Mouse (Mus musculus): ENCODE results near the gene Pdgfra. TPM values are rescaled to one million over a fixed set of nuclear protein-coding genes. Genes with fewer than 3 reads are reported as not detected.

Pdgfra gene
- total RNA-seq, 1 experiment, result 10.2 TPM

GRCm38 (mm10) chr5:75149880-75150279 is 2.2 kb upstream of the Pdgfra start:
- Histone ChIP-seq H3K27ac (ENCODE audit: insufficient read depth, low read depth, low read length, poor library complexity, severe bottlenecking) (no peak overlapping the region), H3K4me1 (ENCODE audit: control insufficient read depth in 2 of 2, insufficient read depth in 2 of 2, low read length in 2 of 2, poor library complexity in 1 of 2) (peaks cover 0 to 3% of the 10 kb centered on the region in 2 experiments; a peak in 1 of 4 replicates), H3K36me3 (ENCODE audit: control insufficient read depth, insufficient read depth, low read length, poor library complexity, severe bottlenecking) (no peaks in the 10 kb centered on the region), H3K9me3 (ENCODE audit: control insufficient read depth, insufficient read depth, low read depth, low read length) (no peaks in the 10 kb centered on the region), H3K9ac (ENCODE audit: insufficient read depth, low read depth, low read length, poor library complexity, severe bottlenecking) (no peak overlapping the region), H3K4me3 (ENCODE audit: insufficient read depth in 1 of 2, low read depth in 1 of 2, low read length in 2 of 2, poor library complexity in 1 of 2, severe bottlenecking in 1 of 2) (0 out of 4 replicates have a peak overlapping the region, but pooled peaks of 1 of the 2 experiments have one; percentile 2)
- in situ Hi-C loops (cut with MboI; ENCODE audit: low sequenced_read_pairs in 2 of 2, unreplicated experiment in 2 of 2), result loop anchor here (5.0 to 25.0 kb wide), 8 partner anchors 73 to 715 kb away; partner anchors contain the start of gene Gsx2 (in 1 of the 2)
- no peak for DNase-seq (ENCODE audit: low read depth, low spot score)
- no peak for TF ChIP-seq ZC3H11A (IDR thresholded peaks at IDR 0.05; ENCODE audit: borderline replicate concordance, low read depth, low read length)

- H3K27ac ChIP-seq (ENCODE audit: insufficient read depth, low read depth, low read length, poor library complexity, severe bottlenecking), result no peak overlapping the region
- DNase-seq (ENCODE audit: low read depth, low spot score), result no peak
- H3K36me3 ChIP-seq (ENCODE audit: control insufficient read depth, insufficient read depth, low read length, poor library complexity, severe bottlenecking), result no peaks in the 10 kb centered on the region
- no peak overlapping the region for H3K9ac ChIP-seq (ENCODE audit: insufficient read depth, low read depth, low read length, poor library complexity, severe bottlenecking)
- in situ Hi-C loops (cut with MboI; ENCODE audit: low sequenced_read_pairs in 2 of 2, unreplicated experiment in 2 of 2), result loop anchor here (5.0 to 25.0 kb wide), 4 partner anchors 78 to 716 kb away; no protein-coding TSS in a partner anchor
- peaks cover 0 to 3% of the 10 kb centered on the region in 2 experiments; a peak in 1 of 4 replicates for H3K4me1 ChIP-seq (ENCODE audit: control insufficient read depth in 2 of 2, insufficient read depth in 2 of 2, low read length in 2 of 2, poor library complexity in 1 of 2)
- H3K9me3 ChIP-seq (ENCODE audit: control insufficient read depth, insufficient read depth, low read depth, low read length), result no peaks in the 10 kb centered on the region
- TF ChIP-seq CHD2 (IDR thresholded peaks at IDR 0.05; ENCODE audit: low read depth, low read length), result no peak
- TF ChIP-seq HCFC1 (IDR thresholded peaks at IDR 0.05; ENCODE audit: borderline replicate concordance, insufficient read depth, low read length), result no peak
- no peak for TF ChIP-seq ZNF384 (IDR thresholded peaks at IDR 0.05; ENCODE audit: low read depth, low read length)
- TF ChIP-seq MAFK (IDR thresholded peaks at IDR 0.05; ENCODE audit: insufficient read depth, low read depth, low read length), result no peak
- TF ChIP-seq ZC3H11A (IDR thresholded peaks at IDR 0.05; ENCODE audit: borderline replicate concordance, low read depth, low read length), result no peak
- no peak overlapping the region for H3K4me3 ChIP-seq (ENCODE audit: insufficient read depth in 1 of 2, low read depth in 1 of 2, low read length in 2 of 2, poor library complexity in 1 of 2, severe bottlenecking in 1 of 2)
Observed at GRCm38 (mm10) chr5:75150341-75150981, 1.6 kb upstream of the Pdgfra start.

GRCm38 (mm10) chr5:75151146-75151900 is 769 bp upstream of the Pdgfra start:
- Histone ChIP-seq H3K27ac (ENCODE audit: insufficient read depth, low read depth, low read length, poor library complexity, severe bottlenecking) (no peak overlapping the region), H3K4me1 (ENCODE audit: control insufficient read depth in 2 of 2, insufficient read depth in 2 of 2, low read length in 2 of 2, poor library complexity in 1 of 2) (peaks cover 0 to 3% of the 10 kb centered on the region in 2 experiments; a peak in 1 of 4 replicates), H3K4me3 (ENCODE audit: insufficient read depth in 1 of 2, low read depth in 1 of 2, low read length in 2 of 2, poor library complexity in 1 of 2, severe bottlenecking in 1 of 2) (peak overlapping the region in 1 of 2 experiments; percentile 29; a peak in 2 of 4 replicates), H3K9me3 (ENCODE audit: control insufficient read depth, insufficient read depth, low read depth, low read length) (no peaks in the 10 kb centered on the region), H3K9ac (ENCODE audit: insufficient read depth, low read depth, low read length, poor library complexity, severe bottlenecking) (no peak overlapping the region), H3K36me3 (ENCODE audit: control insufficient read depth, insufficient read depth, low read length, poor library complexity, severe bottlenecking) (no peaks in the 10 kb centered on the region)
- DNase-seq (ENCODE audit: low read depth, low spot score), result no peak
- in situ Hi-C loops (cut with MboI; ENCODE audit: low sequenced_read_pairs in 2 of 2, unreplicated experiment in 2 of 2), result loop anchor here (5.0 to 25.0 kb wide), 4 partner anchors 79 to 717 kb away; no protein-coding TSS in a partner anchor
- TF ChIP-seq HCFC1 (IDR thresholded peaks at IDR 0.05; ENCODE audit: borderline replicate concordance, insufficient read depth, low read length) (no peak), MAFK (IDR thresholded peaks at IDR 0.05; ENCODE audit: insufficient read depth, low read depth, low read length) (no peak)

GRCm38 (mm10) chr5:75152791-75153625 is 916 bp downstream of the Pdgfra start:
- Histone ChIP-seq H3K9ac (ENCODE audit: insufficient read depth, low read depth, low read length, poor library complexity, severe bottlenecking) (no peak overlapping the region), H3K36me3 (ENCODE audit: control insufficient read depth, insufficient read depth, low read length, poor library complexity, severe bottlenecking) (no peaks in the 10 kb centered on the region), H3K4me3 (ENCODE audit: insufficient read depth in 1 of 2, low read depth in 1 of 2, low read length in 2 of 2, poor library complexity in 1 of 2, severe bottlenecking in 1 of 2) (peak overlapping the region; percentile 2 to 4), H3K27ac (ENCODE audit: insufficient read depth, low read depth, low read length, poor library complexity, severe bottlenecking) (no peak overlapping the region), H3K4me1 (ENCODE audit: control insufficient read depth in 2 of 2, insufficient read depth in 2 of 2, low read length in 2 of 2, poor library complexity in 1 of 2) (peaks cover 0 to 6% of the 10 kb centered on the region in 2 experiments; a peak in 1 of 4 replicates), H3K9me3 (ENCODE audit: control insufficient read depth, insufficient read depth, low read depth, low read length) (no peaks in the 10 kb centered on the region)
- in situ Hi-C loops (cut with MboI; ENCODE audit: low sequenced_read_pairs in 2 of 2, unreplicated experiment in 2 of 2), result loop anchor here (5.0 to 25.0 kb wide), 4 partner anchors 81 to 718 kb away; no protein-coding TSS in a partner anchor
- no peak for DNase-seq (ENCODE audit: low read depth, low spot score)
- no peak for TF ChIP-seq ZNF384 (IDR thresholded peaks at IDR 0.05; ENCODE audit: low read depth, low read length)
- no peak for TF ChIP-seq MAFK (IDR thresholded peaks at IDR 0.05; ENCODE audit: insufficient read depth, low read depth, low read length)
- TF ChIP-seq CHD2 (IDR thresholded peaks at IDR 0.05; ENCODE audit: low read depth, low read length), result no peak
- no peak for TF ChIP-seq HCFC1 (IDR thresholded peaks at IDR 0.05; ENCODE audit: borderline replicate concordance, insufficient read depth, low read length)
- TF ChIP-seq ZC3H11A (IDR thresholded peaks at IDR 0.05; ENCODE audit: borderline replicate concordance, low read depth, low read length), result no peak
